Mouse (Mus musculus) MEL (cell line): Measurements from ENCODE around the gene Cend1. TPM values are rescaled to one million over a fixed set of nuclear protein-coding genes. Genes with fewer than 3 reads are reported as not detected.

Experiments used
- DNase-seq: peaks from one replicate; pipeline ENCODE4 v3.0.0; 2011; ENCODE audit warnings: low read depth, low spot score
- H3K27ac ChIP-seq: 2 replicates; pipeline ENCODE4 v1.5.1; 2012; ENCODE audit warnings: low read depth, mild to moderate bottlenecking, control low read depth, low read length, moderate library complexity; ENCODE audit not compliant: control insufficient read depth
- H3K27me3 ChIP-seq, 2 experiments: fragments of 150-350 bp in 1 of 2; sonication (generic) in 1 of 2; 2 replicates each; pipeline ENCODE4 v1.6.1; 2012; ENCODE audit warnings: low read length in 2 of 2, mild to moderate bottlenecking in 2 of 2, improper control_type of control experiment in 1 of 2, moderate library complexity in 1 of 2; ENCODE audit not compliant: insufficient read depth in 2 of 2, control insufficient read depth in 1 of 2
- H3K36me3 ChIP-seq, 2 experiments: 2 replicates each; pipeline ENCODE4 v1.6.1; 2012 to 2014; ENCODE audit warnings: low read length in 2 of 2, improper control_type of control experiment in 1 of 2, inconsistent platforms in 1 of 2, mild to moderate bottlenecking in 1 of 2; ENCODE audit not compliant: insufficient read depth in 2 of 2, control insufficient read depth in 1 of 2
- H3K4me1 ChIP-seq, 2 experiments: fragments of 150-350 bp in 1 of 2; sonication (generic) in 1 of 2; 2 replicates each; pipeline ENCODE4 v1.6.1; 2012; ENCODE audit warnings: low read length in 2 of 2, improper control_type of control experiment in 1 of 2, mild to moderate bottlenecking in 1 of 2; ENCODE audit not compliant: insufficient read depth in 2 of 2, control insufficient read depth in 1 of 2
- H3K4me3 ChIP-seq, 2 experiments: fragments of 150-350 bp in 1 of 2; sonication (generic) in 1 of 2; 2 replicates each; pipeline ENCODE4 v1.5.1; 2012; ENCODE audit warnings: low read depth in 2 of 2, low read length in 2 of 2, mild to moderate bottlenecking in 2 of 2, moderate library complexity in 2 of 2, control low read depth in 1 of 2, improper control_type of control experiment in 1 of 2; ENCODE audit not compliant: control insufficient read depth in 1 of 2, insufficient read depth in 1 of 2
- H3K79me2 ChIP-seq: 2 replicates; pipeline ENCODE4 v1.6.1; 2012; ENCODE audit warnings: mild to moderate bottlenecking, low read length, moderate library complexity; ENCODE audit not compliant: control insufficient read depth, poor library complexity, insufficient read depth
- H3K9ac ChIP-seq: 2 replicates; pipeline ENCODE4 v1.6.1; 2012; ENCODE audit warnings: low read depth, mild to moderate bottlenecking, control low read depth, low read length, moderate library complexity; ENCODE audit not compliant: control insufficient read depth, poor library complexity, severe bottlenecking
- H3K9me3 ChIP-seq: fragments of 150-350 bp; sonication (generic); replicated peaks from 2 replicates; pipeline ENCODE4 v1.6.1; 2012; ENCODE audit warnings: mild to moderate bottlenecking, low read length, improper control_type of control experiment, moderate library complexity; ENCODE audit not compliant: insufficient read depth
- BHLHE40 ChIP-seq: IDR thresholded peaks from 2 replicates; pipeline ENCODE4 v1.6.1; 2012; ENCODE audit warnings: low read depth, mild to moderate bottlenecking, inconsistent platforms, low read length, improper control_type of control experiment, borderline replicate concordance
- CHD1 ChIP-seq: IDR thresholded peaks from 2 replicates; pipeline ENCODE4 v1.6.1; 2012; ENCODE audit warnings: low read depth, mild to moderate bottlenecking, inconsistent platforms, low read length, improper control_type of control experiment
- CHD2 ChIP-seq: IDR thresholded peaks from 2 replicates; pipeline ENCODE4 v1.6.1; 2011; ENCODE audit warnings: low read length, improper control_type of control experiment
- CTCF ChIP-seq, 3 experiments: IDR thresholded peaks in 2 of 3; conservative IDR thresholded peaks in 1 of 3; 2 replicates each; pipeline ENCODE4 v1.5.1; 2011 to 2012; ENCODE audit warnings: low read length in 3 of 3, low read depth in 2 of 3, mild to moderate bottlenecking in 2 of 3, improper control_type of control experiment in 1 of 3, inconsistent platforms in 1 of 3, mixed read lengths in 1 of 3, moderate library complexity in 1 of 3; ENCODE audit not compliant: control insufficient read depth in 1 of 3, insufficient read depth in 1 of 3, poor library complexity in 1 of 3, severe bottlenecking in 1 of 3
- ELF1 ChIP-seq: IDR thresholded peaks from 2 replicates; pipeline ENCODE4 v1.6.1; 2014; ENCODE audit warnings: low read depth, mild to moderate bottlenecking, inconsistent platforms, low read length, improper control_type of control experiment, moderate library complexity
- EP300 ChIP-seq, 2 experiments: IDR thresholded peaks; 2 replicates each; pipeline ENCODE4 v1.6.1; 2011; ENCODE audit warnings: improper control_type of control experiment in 2 of 2, low read length in 2 of 2, low read depth in 1 of 2, mild to moderate bottlenecking in 1 of 2
- ETS1 ChIP-seq: IDR thresholded peaks from 2 replicates; pipeline ENCODE4 v1.6.1; 2012; ENCODE audit warnings: low read depth, mild to moderate bottlenecking, inconsistent platforms, low read length, improper control_type of control experiment, moderate library complexity
- GATA1 ChIP-seq: IDR thresholded peaks from 2 replicates; pipeline ENCODE4 v1.6.1; 2011; ENCODE audit warnings: low read depth, low read length, improper control_type of control experiment
- JUND ChIP-seq: IDR thresholded peaks from 2 replicates; pipeline ENCODE4 v1.6.1; 2011; ENCODE audit warnings: low read depth, mild to moderate bottlenecking, improper control_type of control experiment, low read length
- MAFK ChIP-seq: IDR thresholded peaks from 2 replicates; pipeline ENCODE4 v1.6.1; 2011; ENCODE audit warnings: low read depth, mild to moderate bottlenecking, low read length, improper control_type of control experiment, borderline replicate concordance
- MAX ChIP-seq: IDR thresholded peaks from 2 replicates; pipeline ENCODE4 v1.6.1; 2011; ENCODE audit warnings: low read length, improper control_type of control experiment
- MAZ ChIP-seq: IDR thresholded peaks from 2 replicates; pipeline ENCODE4 v1.6.1; 2012; ENCODE audit warnings: low read depth, mild to moderate bottlenecking, inconsistent platforms, low read length, improper control_type of control experiment
- MXI1 ChIP-seq: IDR thresholded peaks from 2 replicates; pipeline ENCODE4 v1.6.1; 2011; ENCODE audit warnings: mild to moderate bottlenecking, low read depth, low read length, improper control_type of control experiment
- MYC ChIP-seq: IDR thresholded peaks from 2 replicates; pipeline ENCODE4 v1.6.1; 2011; ENCODE audit warnings: low read depth, mild to moderate bottlenecking, low read length, improper control_type of control experiment, moderate library complexity
- POLR2A ChIP-seq, 2 experiments: IDR thresholded peaks; 2 replicates each; pipeline ENCODE4 v1.6.1; 2011 to 2012; ENCODE audit warnings: low read length in 2 of 2, mild to moderate bottlenecking in 2 of 2, control low read depth in 1 of 2, improper control_type of control experiment in 1 of 2, low read depth in 1 of 2, moderate library complexity in 1 of 2; ENCODE audit not compliant: control insufficient read depth in 1 of 2, insufficient read depth in 1 of 2, poor library complexity in 1 of 2
- POLR2AphosphoS2 ChIP-seq: IDR thresholded peaks from 2 replicates; pipeline ENCODE4 v1.6.1; 2011; ENCODE audit warnings: low read length, improper control_type of control experiment
- RAD21 ChIP-seq: IDR thresholded peaks from 2 replicates; pipeline ENCODE4 v1.6.1; 2011; ENCODE audit warnings: mild to moderate bottlenecking, low read depth, low read length, improper control_type of control experiment
- RCOR1 ChIP-seq: IDR thresholded peaks from 2 replicates; pipeline ENCODE4 v1.6.1; 2012; ENCODE audit warnings: low read depth, mild to moderate bottlenecking, inconsistent platforms, low read length, improper control_type of control experiment
- SMC3 ChIP-seq: IDR thresholded peaks from 2 replicates; pipeline ENCODE4 v1.6.1; 2011; ENCODE audit warnings: low read depth, low read length, improper control_type of control experiment
- TAL1 ChIP-seq: IDR thresholded peaks from 2 replicates; pipeline ENCODE4 v1.6.1; 2012; ENCODE audit warnings: mild to moderate bottlenecking, inconsistent platforms, low read length, moderate library complexity, mixed read lengths
- TBP ChIP-seq: IDR thresholded peaks from 2 replicates; pipeline ENCODE4 v1.8.0; 2011; ENCODE audit warnings: low read depth, low read length, improper control_type of control experiment
- TCF12 ChIP-seq: IDR thresholded peaks from 2 replicates; pipeline ENCODE4 v1.6.1; 2014; ENCODE audit warnings: low read depth, mild to moderate bottlenecking, inconsistent platforms, low read length, improper control_type of control experiment, moderate library complexity
- UBTF ChIP-seq: IDR thresholded peaks from 2 replicates; pipeline ENCODE4 v1.6.1; 2012; ENCODE audit warnings: low read depth, mild to moderate bottlenecking, inconsistent platforms, low read length, improper control_type of control experiment, moderate library complexity, borderline replicate concordance; ENCODE audit not compliant: insufficient read depth
- USF1 ChIP-seq: IDR thresholded peaks from 2 replicates; pipeline ENCODE4 v1.6.1; 2014; ENCODE audit warnings: low read depth, mild to moderate bottlenecking, inconsistent platforms, low read length, improper control_type of control experiment, moderate library complexity
- ZMIZ1 ChIP-seq: IDR thresholded peaks from 2 replicates; pipeline ENCODE4 v1.6.1; 2012; ENCODE audit warnings: low read depth, mild to moderate bottlenecking, inconsistent platforms, low read length, improper control_type of control experiment, moderate library complexity
- ZNF384 ChIP-seq: IDR thresholded peaks from 2 replicates; pipeline ENCODE4 v1.6.1; 2012; ENCODE audit warnings: low read depth, mild to moderate bottlenecking, inconsistent platforms, low read length, improper control_type of control experiment
- polyA plus RNA-seq, 2 experiments: library from polyadenylated mRNA; stranded (reverse) in 1 of 2; unstranded in 1 of 2; fragments of >175 nt in 1 of 2; fragments of >200 nt in 1 of 2; gene quantifications; 2 replicates each; pipeline versions ENCODE4 v1.2.1 to v1.2.4; 2012; ENCODE audit warnings: low replicate concordance in 2 of 2, low read depth in 1 of 2; ENCODE audit not compliant: insufficient read length in 2 of 2, insufficient read depth in 1 of 2, missing spikeins in 1 of 2
- total RNA-seq: library from RNA; depleted of rRNA; stranded (reverse); fragments of 300-350 nt; gene quantifications from 2 replicates; pipeline ENCODE4 v1.2.3, GENCODE M21; 2012

Cend1 gene
- total and polyA plus RNA-seq, 3 experiments: not detected

GRCm38 (mm10) chr7:141443828-141444237, 14.5 kb upstream of the Cend1 start, which contains the start of gene Pidd1 (continued):
- TF ChIP-seq RCOR1: no peak
- peak; percentile 80 for TF ChIP-seq MAX
- no peak for TF ChIP-seq EP300 (IDR thresholded peaks at IDR 0.05; ENCODE audit: low read depth in 1 of 2, low read length in 2 of 2)
- peak; percentile 66 to 91; a peak in 3 of 4 replicates for TF ChIP-seq POLR2A (IDR thresholded peaks at IDR 0.05; ENCODE audit: control insufficient read depth in 1 of 2, insufficient read depth in 1 of 2, low read depth in 1 of 2, low read length in 2 of 2, poor library complexity in 1 of 2)
- peak; percentile 81 for TF ChIP-seq POLR2AphosphoS2
- peak; percentile 90 for TF ChIP-seq MXI1
- TF ChIP-seq MYC: peak; percentile 83; the same call in 1 of the 2 replicates
- no peak for TF ChIP-seq UBTF
- no peak for TF ChIP-seq CHD2
- TF ChIP-seq CTCF (IDR thresholded peaks at IDR 0.05 in 2 of 3, conservative IDR thresholded peaks at IDR 0.05 in 1 of 3; ENCODE audit: control insufficient read depth in 1 of 3, insufficient read depth in 1 of 3, low read depth in 2 of 3, low read length in 3 of 3, poor library complexity in 1 of 3, severe bottlenecking in 1 of 3): no peak
- TF ChIP-seq ETS1: no peak
- no peak for TF ChIP-seq SMC3
- TF ChIP-seq MAZ: no peak; the same call in 1 of the 2 replicates
- TF ChIP-seq USF1: no peak
- no peak for TF ChIP-seq CHD1
- TF ChIP-seq TBP: peak; percentile 77
- no peak for TF ChIP-seq TAL1
- TF ChIP-seq JUND: no peak
- peak; percentile 63 for TF ChIP-seq TCF12
- TF ChIP-seq BHLHE40: no peak
- TF ChIP-seq MAFK: no peak
- peak; percentile 90 for TF ChIP-seq ELF1
- no peak for TF ChIP-seq ZNF384
- TF ChIP-seq RAD21: no peak
- 0 out of 2 replicates have a peak, but pooled peaks have one; percentile 41 for TF ChIP-seq ZMIZ1

GRCm38 (mm10) chr7:141443081-141443821, 14.0 kb upstream of the Cend1 start:
- peak; percentile 84 for DNase-seq
- peak overlapping the region; percentile 83 for H3K9ac ChIP-seq
- peak overlapping the region; percentile 59 for H3K27ac ChIP-seq
- H3K4me1 ChIP-seq: peaks cover 0 to 15% of the 10 kb centered on the region in 2 experiments; a peak in 2 of 4 replicates
- no peaks in the 10 kb centered on the region for H3K27me3 ChIP-seq
- TF ChIP-seq SMC3 (peak; percentile 32), GATA1 (no peak), MAFK (no peak), MXI1 (no peak), CTCF (IDR thresholded peaks at IDR 0.05 in 2 of 3, conservative IDR thresholded peaks at IDR 0.05 in 1 of 3; ENCODE audit: control insufficient read depth in 1 of 3, insufficient read depth in 1 of 3, low read depth in 2 of 3, low read length in 3 of 3, poor library complexity in 1 of 3, severe bottlenecking in 1 of 3) (peak; percentile 55 to 65 (median 60)), RAD21 (peak; percentile 51)
- TF ChIP-seq, all 39 proteins: peak for 3
- Histone ChIP-seq H3K9me3 (no peaks in the 10 kb centered on the region), H3K79me2 (peaks cover 30% of the 10 kb centered on the region), H3K36me3 (peaks cover 2 to 13% of the 10 kb centered on the region in 2 experiments), H3K4me3 (peak overlapping the region; percentile 62 to 85)
